18 mouse cellular contexts compared by ENCODE assay signal in genomic region chr4:62475131-62475530, GRCm38 (mm10). TPM values are rescaled to one million over a fixed set of nuclear protein-coding genes. Genes with fewer than 3 reads are reported as not detected.
"Had no signal": no experiment of that assay in that cellular context is flagged by ENCODE, and none has a peak within 500 bp of the region (broad histone marks: within the 10 kb centered on the region; RNA-seq: fewer than 3 reads in every experiment).

No protein-coding gene starts in this region.

- H3K9ac ChIP-seq: hindbrain, embryonic 15.5 days; limb, embryonic 12.5 days; liver, embryonic 13.5 days; liver, postnatal 0 days; midbrain, embryonic 15.5 days; neural tube, embryonic 12.5 days; stomach, embryonic 15.5 days had no signal

- H3K9me3 ChIP-seq: hindbrain, embryonic 15.5 days; limb, embryonic 12.5 days; liver, embryonic 13.5 days; midbrain, embryonic 15.5 days; neural tube, embryonic 12.5 days; stomach, embryonic 15.5 days had no signal

- H3K27ac ChIP-seq: hindbrain, embryonic 15.5 days; limb, embryonic 12.5 days; liver, embryonic 13.5 days; macrophage; midbrain, embryonic 15.5 days; neural tube, embryonic 12.5 days; stomach, embryonic 15.5 days had no signal

- ATAC-seq: liver, postnatal 0 days; midbrain, embryonic 15.5 days had no signal

- H3K27me3 ChIP-seq: stomach, embryonic 15.5 days had no signal

- H3K4me3 ChIP-seq: hindbrain, embryonic 15.5 days; limb, embryonic 12.5 days; liver, embryonic 13.5 days; megakaryocyte, embryonic 14.5 days; midbrain, embryonic 15.5 days; neural tube, embryonic 12.5 days; stomach, embryonic 15.5 days had no signal

- H3K4me2 ChIP-seq: hindbrain, embryonic 15.5 days; limb, embryonic 12.5 days; liver, embryonic 13.5 days; midbrain, embryonic 11.5 days; midbrain, embryonic 15.5 days; neural tube, embryonic 12.5 days; stomach, embryonic 15.5 days had no signal

- DNase-seq: kidney, adult 18-20 months; kidney, postnatal 14 days; layer of hippocampus, adult 9-11 months; layer of hippocampus, postnatal 36 days; liver; liver, embryonic 13.5 days; liver, postnatal 0 days; right cerebral cortex, postnatal 4 days; spleen, adult 18-20 months had no signal

- H3K36me3 ChIP-seq: hindbrain, embryonic 15.5 days; limb, embryonic 12.5 days; liver, embryonic 13.5 days; midbrain, embryonic 15.5 days; neural tube, embryonic 12.5 days; stomach, embryonic 15.5 days had no signal

RNA-seq across cellular contexts. Expression of gene Rnf183, which starts 40.1 kb away (rescaled TPM):
- polyA plus RNA-seq: hindbrain, embryonic 11.5 days; limb, embryonic 12.5 days; liver, embryonic 13.5 days; liver, postnatal 0 days; macrophage; midbrain, embryonic 11.5 days; neural tube, embryonic 12.5 days; stomach, embryonic 15.5 days had no signal
